Mouse (Mus musculus) layer of hippocampus, adult 9-10 months (tissue): ENCODE data around the gene Cox7c.
"Not testable (repeated sequence)": the region's sequence is repeated elsewhere in the genome, so short reads cannot be mapped to it uniquely, and the experiment has no call there.

ENCODE experiments used
- DNase-seq: peaks from one replicate; pipeline ENCODE4 v3.0.0; 2022; ENCODE audit warnings: low spot score

Cox7c gene

DNA sequence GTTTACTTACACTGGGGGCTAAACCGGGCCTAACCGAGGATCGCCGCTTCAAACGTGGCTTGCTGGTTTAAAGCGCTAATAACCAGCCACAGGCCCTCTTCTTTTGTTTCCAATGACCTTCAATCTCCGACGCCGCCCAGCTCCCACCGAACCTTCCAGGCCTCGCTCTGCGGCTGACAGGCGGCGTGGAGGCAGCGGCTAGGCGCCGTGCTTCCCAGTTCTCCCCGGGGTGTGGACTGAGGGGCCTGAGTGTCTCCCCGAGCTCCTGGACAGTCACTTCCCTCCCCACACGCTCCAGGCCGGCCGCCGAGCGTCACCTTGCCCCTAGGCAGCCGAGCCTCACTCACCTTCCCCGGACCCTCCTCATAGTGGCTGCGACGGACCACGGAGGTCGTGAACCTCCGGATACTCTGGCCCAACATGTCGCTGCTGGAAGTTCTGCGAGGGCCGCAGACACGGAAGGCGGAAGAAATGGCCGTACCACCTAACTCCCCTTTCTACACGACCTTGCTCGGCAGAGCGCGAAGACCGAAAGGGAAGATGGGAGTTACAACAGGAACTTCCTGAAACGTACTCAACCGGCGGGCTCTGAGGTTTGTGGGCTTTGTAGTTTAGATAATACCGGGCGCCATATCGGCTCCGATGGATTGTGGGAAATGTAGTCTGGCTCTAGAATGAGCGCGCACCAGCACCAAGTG, at the start of gene Cox7c:
TSS of gene Cox7c (minus strand) at position 651 of the 698 bp plus-strand sequence.
- peak; percentile 79 for DNase-seq

DNA sequence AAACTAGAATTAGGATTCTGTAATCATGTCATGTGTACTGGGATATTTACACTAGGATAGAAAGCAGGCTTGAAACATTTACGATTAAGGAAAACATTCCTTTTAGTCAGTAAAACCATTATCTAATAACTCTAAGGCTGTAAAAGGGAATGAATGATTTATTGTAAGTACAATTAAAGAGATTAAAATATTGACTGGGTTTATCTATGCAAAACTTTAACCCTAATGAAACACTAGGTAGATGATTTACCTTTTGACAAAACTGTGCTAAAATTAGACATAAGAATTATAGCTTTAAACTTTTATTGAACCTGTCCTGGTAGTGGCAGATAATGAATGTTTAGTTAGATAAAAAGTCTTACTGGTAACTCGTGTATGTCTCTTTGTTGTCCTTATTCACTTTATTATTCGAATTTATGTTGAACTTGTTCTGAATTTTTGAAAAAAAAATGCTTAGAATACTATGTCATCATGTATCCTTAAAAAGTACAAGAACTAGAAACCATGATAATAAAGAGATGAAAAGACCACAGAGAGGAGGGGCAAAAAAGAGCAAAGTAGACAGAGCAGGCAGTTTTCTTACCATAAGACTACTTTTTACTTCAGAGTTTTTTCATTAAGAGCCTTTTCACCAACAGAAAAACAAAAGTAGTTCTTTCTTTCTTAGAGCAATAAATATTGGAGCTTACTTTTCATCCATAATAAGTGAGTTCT, 21.5 kb upstream of the Cox7c start:
- DNase-seq = no peak

DNA sequence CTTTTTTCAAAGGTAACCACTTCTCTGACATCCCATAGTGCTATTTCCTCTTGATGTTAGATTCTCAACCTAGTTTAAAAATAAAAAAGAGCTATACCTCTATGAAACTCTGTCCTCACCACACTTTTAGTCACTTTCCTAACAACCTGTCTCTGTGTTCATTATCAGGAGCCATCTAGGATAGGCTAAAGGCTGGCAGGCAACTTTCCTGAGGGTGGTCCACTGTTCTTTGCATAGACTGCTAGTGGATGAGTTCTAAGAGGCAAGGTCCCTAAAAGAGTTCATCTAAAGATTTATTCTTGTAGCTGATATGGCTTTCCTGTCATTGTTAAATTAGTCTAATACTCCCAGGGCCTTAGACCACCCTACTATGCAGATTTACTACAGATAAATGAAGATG, 20.8 kb upstream of the Cox7c start:
- no peak for DNase-seq

DNA sequence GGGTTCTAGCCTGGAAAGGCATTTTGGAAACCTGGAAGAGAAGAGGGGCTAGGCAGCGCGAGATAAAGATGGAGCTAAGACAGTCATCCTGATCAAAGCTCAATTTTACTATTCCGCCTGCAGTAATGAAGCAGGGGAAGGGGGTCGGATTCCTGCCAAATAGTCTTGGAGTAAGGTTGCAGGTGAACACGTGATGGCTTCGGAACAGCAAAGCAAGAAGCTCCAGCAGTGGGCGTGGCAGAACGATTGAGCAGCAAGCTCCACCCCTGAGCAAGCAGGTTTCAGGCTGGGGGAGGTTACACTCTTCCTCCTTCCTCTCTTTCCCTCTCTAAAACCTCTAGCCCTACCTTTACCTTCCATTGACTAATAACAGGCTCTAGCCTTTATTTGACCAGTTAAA, 7.4 kb upstream of the Cox7c start:
- not testable (repeated sequence) for DNase-seq

DNA sequence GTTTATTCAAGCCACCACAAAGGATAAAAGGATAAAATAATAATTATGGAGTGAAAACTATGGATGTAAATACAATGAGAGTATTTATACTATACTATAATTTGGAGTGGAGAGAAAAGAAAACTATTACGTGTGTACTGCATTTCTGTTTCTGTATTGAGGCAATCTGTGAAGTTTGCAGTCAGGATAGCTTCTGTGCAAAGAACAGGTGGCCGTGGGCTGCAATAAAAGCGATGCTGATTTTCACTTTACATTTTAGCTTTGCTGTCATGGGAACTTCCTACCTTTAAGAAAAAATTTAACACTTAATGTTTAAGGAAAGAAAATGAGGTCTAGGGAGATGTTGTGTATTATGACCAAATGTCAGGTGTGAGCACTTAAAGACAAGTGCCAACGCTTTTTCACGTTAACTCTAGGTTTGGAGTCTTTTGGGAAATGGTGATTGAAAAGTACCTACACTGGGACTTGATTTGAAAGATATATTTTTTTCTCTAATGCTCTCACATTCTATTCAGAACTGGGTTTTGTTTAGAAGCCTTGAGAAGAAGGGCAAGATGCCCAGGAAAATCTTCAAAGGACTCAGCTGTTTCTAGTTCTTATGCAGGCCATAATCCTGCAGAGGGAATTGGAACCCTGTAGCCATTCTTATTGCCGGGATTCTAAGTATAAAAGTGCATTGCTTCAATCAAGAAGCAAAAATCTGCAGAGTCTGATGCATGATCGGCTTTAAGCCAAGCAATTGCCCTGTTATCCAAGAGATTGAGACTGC, 41.6 kb downstream of the Cox7c start:
- DNase-seq = no peak
